Mouse (Mus musculus) hindbrain, embryonic 14.5 days (tissue): Measurements from ENCODE around the gene Cyp2a22. TPM values are rescaled to one million over a fixed set of nuclear protein-coding genes. Genes with fewer than 3 reads are reported as not detected.
"Not testable (repeated sequence)": the region's sequence is repeated elsewhere in the genome, so short reads cannot be mapped to it uniquely, and the experiment has no call there.

Experiments
- ATAC-seq: fragments of 200-750 bp; cut with Nextera tagmentation; 2 replicates; pipeline ENCODE4 v1.8.0; 2017; ENCODE audit warnings: moderate number of reproducible peaks, mild to moderate bottlenecking, moderate TSS enrichment, moderate library complexity; ENCODE audit not compliant: low FRiP score
- DNase-seq: peaks from one replicate; pipeline ENCODE4 v3.0.0-alpha.2; 2015; ENCODE audit warnings: low spot score
- H3K27ac ChIP-seq: fragments of 300-500 bp; sonication (generic); 2 replicates; pipeline ENCODE4 v1.5.1; 2014; ENCODE audit warnings: mild to moderate bottlenecking, moderate library complexity
- H3K27me3 ChIP-seq: fragments of 300-500 bp; sonication (generic); 2 replicates; pipeline ENCODE4 v1.6.1; 2014; ENCODE audit warnings: mild to moderate bottlenecking, low read length, mixed read lengths; ENCODE audit not compliant: control insufficient read depth, insufficient read depth
- H3K36me3 ChIP-seq: fragments of 300-500 bp; sonication (generic); replicated peaks from 2 replicates; pipeline ENCODE4 v1.6.1; 2014; ENCODE audit not compliant: control insufficient read depth, insufficient read depth
- H3K4me1 ChIP-seq: fragments of 300-500 bp; sonication (generic); replicated peaks from 2 replicates; pipeline ENCODE4 v1.6.1; 2014; ENCODE audit warnings: antibody characterized with exemption, low read length, mixed read lengths; ENCODE audit not compliant: control insufficient read depth, insufficient read depth
- H3K4me2 ChIP-seq: fragments of 300-500 bp; sonication (generic); replicated peaks from 2 replicates; pipeline ENCODE4 v1.6.1; 2014; ENCODE audit warnings: mild to moderate bottlenecking, moderate library complexity
- H3K4me3 ChIP-seq: fragments of 300-500 bp; sonication (generic); replicated peaks from 2 replicates; pipeline ENCODE4 v1.5.1; 2014; ENCODE audit warnings: mild to moderate bottlenecking, low read length
- H3K9ac ChIP-seq: fragments of 300-500 bp; sonication (generic); 2 replicates; pipeline ENCODE4 v1.6.1; 2014
- H3K9me3 ChIP-seq: fragments of 300-500 bp; sonication (generic); 2 replicates; pipeline ENCODE4 v1.6.1; 2016; ENCODE audit warnings: low read length; ENCODE audit not compliant: control insufficient read depth
- WGBS: fragments of 180-500 bp; shearing (Covaris S2); extraction: QIAGEN DNeasy Blood & Tissue Kit; methylation state at CpG from one replicate; pipeline ENCODE4 v1.1.7; 2014; 5-methylcytosine and 5-hydroxymethylcytosine counted together
- polyA plus RNA-seq: library from polyadenylated mRNA; unstranded; fragments of >200 nt; fragmentation: Nextera tagmentation; extraction: Ambion mirVana; gene quantifications from 2 replicates; pipeline ENCODE4 v1.2.1, GENCODE M21; 2014

Gene Cyp2a22
- polyA plus RNA-seq: not detected in 2 replicates

GRCm38 (mm10) chr7:26939262-26939661 lies at the start of gene Cyp2a22:
TSS of gene Cyp2a22 (minus strand) at chr7:26939384.
- Histone ChIP-seq H3K9ac (no peak within 1 kb of the TSS), H3K27ac (no peak within 1 kb of the TSS), H3K4me3 (no peak within 1 kb of the TSS), H3K36me3 (no peaks in the 10 kb centered on the region), H3K27me3 (no peaks in the 10 kb centered on the region), H3K4me2 (no peak within 1 kb of the TSS), H3K9me3 (no peaks in the 10 kb centered on the region), H3K4me1 (no peaks in the 10 kb centered on the region)
- WGBS: no CpG with 5 or more reads among the region's 4 CpGs
- no peak for ATAC-seq
- no peak for DNase-seq

GRCm38 (mm10) chr7:26983151-26983550 lies 44.0 kb upstream of the Cyp2a22 start:
- DNase-seq, H3K9ac ChIP-seq, H3K9me3 ChIP-seq, ATAC-seq, H3K4me2 ChIP-seq, H3K36me3 ChIP-seq, H3K4me1 ChIP-seq, H3K27ac ChIP-seq, H3K27me3 ChIP-seq, H3K4me3 ChIP-seq: not testable (repeated sequence)
- WGBS: 18% methylated on average over 1 of the region's 1 CpGs

DNA sequence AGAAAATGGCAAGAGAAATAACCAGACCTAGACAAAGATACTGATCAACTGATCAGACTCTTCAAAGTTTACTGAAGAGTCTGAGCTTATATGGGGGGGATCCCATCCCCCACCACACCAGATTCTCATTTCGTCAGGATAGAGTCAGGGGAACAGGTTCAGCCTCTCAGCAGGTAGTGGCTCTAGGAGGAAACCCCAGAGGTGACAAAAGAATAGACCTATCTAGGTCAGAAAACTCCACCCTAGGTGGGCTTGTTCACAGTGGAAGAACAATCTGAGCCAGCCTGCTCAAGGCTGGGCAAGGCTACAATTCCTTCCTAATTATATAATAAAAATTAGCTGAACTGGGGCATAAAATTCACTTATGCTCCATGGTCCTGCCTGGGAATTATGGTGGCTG lies 43.4 kb upstream of the Cyp2a22 start:
- Histone ChIP-seq H3K36me3 (no peaks in the 10 kb centered on the region), H3K4me3 (no peak overlapping the region), H3K27ac (no peak overlapping the region), H3K4me2 (no peak overlapping the region), H3K4me1 (no peaks in the 10 kb centered on the region), H3K9ac (no peak overlapping the region), H3K9me3 (no peaks in the 10 kb centered on the region), H3K27me3 (no peaks in the 10 kb centered on the region)
- DNase-seq (no peak), ATAC-seq (no peak)
- WGBS: 20% methylated on average over 1 of the region's 1 CpGs

- WGBS: 76% methylated on average over 1 of the region's 1 CpGs
- not testable (repeated sequence) for ATAC-seq, H3K4me3 ChIP-seq, H3K4me2 ChIP-seq, H3K27ac ChIP-seq, H3K9ac ChIP-seq, H3K36me3 ChIP-seq, H3K4me1 ChIP-seq, H3K9me3 ChIP-seq, DNase-seq, H3K27me3 ChIP-seq
Observed at GRCm38 (mm10) chr7:26981937-26982336, 42.8 kb upstream of the Cyp2a22 start.

DNA sequence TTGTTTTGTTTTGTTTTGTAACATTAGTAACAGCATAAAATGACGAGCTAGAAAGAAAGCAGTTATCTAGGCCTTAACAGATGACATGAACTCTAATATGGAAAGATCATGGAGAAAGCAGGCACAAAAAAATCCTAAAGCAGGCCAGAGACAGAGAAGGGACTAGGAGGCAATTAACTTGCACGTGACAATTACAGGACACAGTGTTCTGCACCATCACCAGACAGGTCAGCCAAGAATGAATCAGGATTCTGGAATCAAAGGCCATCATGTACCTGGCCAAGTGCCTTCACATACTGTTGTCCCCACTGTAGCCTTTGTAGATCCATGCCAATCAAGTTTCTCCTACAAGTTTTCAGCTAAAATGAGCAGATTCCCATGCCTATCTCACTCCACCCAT lies 42.3 kb upstream of the Cyp2a22 start:
- WGBS: 79% methylated on average over 2 of the region's 2 CpGs
- H3K4me1 ChIP-seq, H3K4me3 ChIP-seq, H3K9me3 ChIP-seq, DNase-seq, ATAC-seq, H3K4me2 ChIP-seq, H3K9ac ChIP-seq, H3K36me3 ChIP-seq, H3K27ac ChIP-seq, H3K27me3 ChIP-seq: not testable (repeated sequence)

DNA sequence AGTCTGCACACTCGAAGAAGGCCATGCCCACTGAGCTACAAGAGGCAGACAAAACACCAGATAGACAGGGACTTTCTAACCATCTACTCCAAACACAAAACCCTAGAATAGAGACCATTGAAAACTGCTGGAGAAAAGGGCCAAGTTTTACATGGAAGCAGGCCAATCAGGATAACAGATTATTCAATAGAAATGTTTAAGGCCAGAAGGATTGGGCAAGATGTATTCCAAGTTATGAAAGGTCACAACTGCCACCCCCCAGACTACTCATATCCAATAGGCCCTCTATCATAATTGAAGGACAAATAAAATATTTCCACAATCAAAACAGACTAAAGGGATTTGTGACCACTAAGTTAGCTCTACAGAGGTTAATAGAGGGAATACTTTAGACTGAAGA lies 23.2 kb upstream of the Cyp2a22 start:
- DNase-seq, H3K9me3 ChIP-seq: not testable (repeated sequence)

GRCm38 (mm10) chr7:26953306-26953705 lies 14.1 kb upstream of the Cyp2a22 start:
- not testable (repeated sequence) for H3K36me3 ChIP-seq, H3K27me3 ChIP-seq, H3K27ac ChIP-seq, ATAC-seq, H3K4me3 ChIP-seq, H3K9me3 ChIP-seq, H3K4me2 ChIP-seq, H3K9ac ChIP-seq, DNase-seq, H3K4me1 ChIP-seq
- 80% methylated on average over 1 of the region's 2 CpGs for WGBS

More for the DNA sequence above, 23.2 kb upstream of the Cyp2a22 start:
- not testable (repeated sequence) for H3K4me1 ChIP-seq, H3K4me2 ChIP-seq, H3K27ac ChIP-seq, H3K9ac ChIP-seq, H3K36me3 ChIP-seq, H3K27me3 ChIP-seq, ATAC-seq, H3K4me3 ChIP-seq
- no CpG with 5 or more reads among the region's 1 CpGs for WGBS

- not testable (repeated sequence) for H3K27me3 ChIP-seq, H3K4me2 ChIP-seq, H3K9me3 ChIP-seq, H3K27ac ChIP-seq, H3K4me3 ChIP-seq, H3K9ac ChIP-seq, DNase-seq, H3K36me3 ChIP-seq, ATAC-seq, H3K4me1 ChIP-seq
- 83% methylated on average over 1 of the region's 3 CpGs for WGBS
Observed at GRCm38 (mm10) chr7:26952671-26953070, 13.5 kb upstream of the Cyp2a22 start.

- H3K9me3 ChIP-seq, H3K4me2 ChIP-seq, H3K36me3 ChIP-seq, ATAC-seq, DNase-seq, H3K9ac ChIP-seq, H3K27ac ChIP-seq, H3K4me1 ChIP-seq, H3K27me3 ChIP-seq, H3K4me3 ChIP-seq: not testable (repeated sequence)
- 80% methylated on average over 1 of the region's 2 CpGs for WGBS
Observed at GRCm38 (mm10) chr7:26941320-26941925, 2.2 kb upstream of the Cyp2a22 start.

DNA sequence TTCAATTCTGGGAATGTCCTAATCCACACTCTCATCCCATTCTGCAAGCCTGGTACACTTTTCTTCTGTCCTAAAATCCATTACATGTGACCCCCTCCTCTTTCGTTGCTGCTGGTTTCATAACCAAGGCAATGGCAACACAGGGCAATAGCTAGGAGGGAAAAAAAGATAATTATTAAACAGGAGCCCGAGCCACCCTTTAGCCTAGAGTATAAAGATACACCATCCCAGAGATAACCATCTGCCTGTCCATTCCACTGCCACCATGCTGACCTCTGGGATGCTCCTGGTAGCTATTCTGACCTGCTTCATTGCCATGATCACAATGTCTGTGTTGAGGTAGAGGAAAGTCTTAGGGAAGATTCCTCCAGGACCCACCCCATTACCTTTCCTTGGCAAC lies 22.1 kb downstream of the Cyp2a22 start:
- not testable (repeated sequence) for H3K4me1 ChIP-seq, H3K9ac ChIP-seq, H3K27ac ChIP-seq, H3K9me3 ChIP-seq, ATAC-seq, H3K4me2 ChIP-seq, DNase-seq, H3K4me3 ChIP-seq, H3K27me3 ChIP-seq, H3K36me3 ChIP-seq
- 40% methylated on average over 1 of the region's 2 CpGs for WGBS
